Mouse (Mus musculus): Measurements from ENCODE around the gene Sgcd. TPM values are rescaled to one million over a fixed set of nuclear protein-coding genes. Genes with fewer than 3 reads are reported as not detected.

Sgcd gene
- 2.2 and 2.5 TPM in 2 replicates for polyA plus RNA-seq (2015; fragmentation: Nextera tagmentation; extraction: Ambion mirVana)

DNA sequence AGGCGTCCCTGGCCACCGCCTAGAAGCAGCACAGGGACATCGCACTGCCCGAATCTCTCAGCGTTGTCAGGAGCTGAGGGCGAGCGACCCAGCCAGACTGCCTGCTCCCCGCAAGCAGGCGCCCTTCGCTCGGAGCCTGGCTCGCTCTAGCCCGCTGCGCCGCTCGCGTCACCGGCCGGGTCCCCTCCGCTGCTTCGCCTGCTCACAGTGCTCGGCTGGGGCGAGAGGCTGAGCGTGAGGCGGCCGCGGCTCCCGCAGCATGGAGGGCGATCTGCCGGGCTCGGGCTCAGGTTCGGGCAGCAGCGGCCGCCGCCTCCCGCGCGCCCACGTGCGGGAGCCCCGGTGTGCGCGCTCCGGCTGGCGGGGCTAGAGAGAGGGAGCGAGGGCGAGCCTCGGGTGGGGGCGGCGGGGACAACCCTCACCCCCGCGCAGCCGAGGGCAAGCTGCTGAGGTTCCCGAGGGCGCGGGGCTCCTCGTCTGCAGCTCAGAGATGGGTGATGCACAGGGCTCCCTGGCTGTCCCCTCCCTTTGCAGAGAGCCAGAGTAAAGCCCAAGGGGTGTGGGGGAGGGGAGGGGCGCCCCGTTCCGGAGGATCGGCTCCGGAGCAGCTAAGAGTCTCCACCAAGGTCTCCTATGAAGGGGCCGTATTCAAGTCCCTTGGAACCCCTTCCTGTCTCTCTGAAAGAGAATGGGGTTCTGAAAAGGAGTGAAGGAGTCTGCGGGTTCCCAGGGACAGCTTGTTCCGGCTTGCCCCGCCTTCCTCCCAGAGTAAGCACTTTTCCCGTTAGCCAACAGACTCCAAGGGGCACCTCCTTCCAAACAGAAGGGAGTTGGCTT lies at the start of gene Sgcd:
Sgcd (minus strand) TSS at position 273 of the 837 bp plus-strand sequence.
- H3K4me3 ChIP-seq (ENCODE audit: low read length), result peak within 1 kb of the TSS; percentile 68
- ATAC-seq (ENCODE audit: low FRiP score, low TSS enrichment), result peak; percentile 95

DNA sequence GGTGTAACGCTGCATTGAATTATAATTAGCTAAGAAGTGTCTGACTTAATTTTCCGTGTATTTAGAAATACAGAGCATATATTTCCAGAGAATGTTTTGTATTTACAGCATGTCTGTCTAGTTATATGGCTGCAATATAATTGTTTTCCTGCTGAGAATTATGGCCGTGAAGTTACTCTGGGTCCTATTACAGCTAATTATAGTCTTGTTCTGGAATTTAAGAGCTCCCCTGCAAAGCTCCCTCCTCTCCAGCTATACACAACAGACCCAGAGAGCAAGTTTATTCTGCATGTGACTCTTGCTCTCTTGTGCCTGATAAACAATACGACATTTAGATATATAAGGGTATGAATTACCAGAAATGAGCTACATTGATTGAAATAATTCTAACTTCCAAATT lies 49.3 kb upstream of the Sgcd start:
- H3K4me2 ChIP-seq (replicated peaks; ENCODE audit: low read depth, low read length), result no peak overlapping the region
- H3K36me3 ChIP-seq (ENCODE audit: insufficient read depth, low read length), result no peaks in the 10 kb centered on the region
- 0 out of 2 replicates have a peak, but pooled peaks cover 3% of the 10 kb centered on the region for H3K4me1 ChIP-seq (ENCODE audit: insufficient read depth, low read length)
- no peak for ATAC-seq (ENCODE audit: low FRiP score, low TSS enrichment)
- H3K27ac ChIP-seq (ENCODE audit: low read length), result no peak overlapping the region
- no peaks in the 10 kb centered on the region for H3K27me3 ChIP-seq (ENCODE audit: insufficient read depth, low read length)
- WGBS, result 30% methylated on average over 4 of the region's 4 CpGs
- H3K9ac ChIP-seq (replicated peaks; ENCODE audit: low read length), result no peak overlapping the region
- no peaks in the 10 kb centered on the region for H3K9me3 ChIP-seq (ENCODE audit: low read length)
- H3K4me3 ChIP-seq (ENCODE audit: low read length), result no peak overlapping the region

More for the DNA sequence above, at the start of gene Sgcd:
- Histone ChIP-seq H3K36me3 (ENCODE audit: insufficient read depth, low read length) (no peaks in the 10 kb centered on the region), H3K27me3 (ENCODE audit: insufficient read depth, low read length) (peaks cover 42% of the 10 kb centered on the region), H3K9ac (replicated peaks; ENCODE audit: low read length) (peak within 1 kb of the TSS; percentile 69), H3K4me1 (ENCODE audit: insufficient read depth, low read length) (peaks cover 4% of the 10 kb centered on the region; the same call in 1 of the 2 replicates), H3K4me2 (replicated peaks; ENCODE audit: low read depth, low read length) (peak within 1 kb of the TSS; percentile 99), H3K27ac (ENCODE audit: low read length) (no peak within 1 kb of the TSS), H3K9me3 (ENCODE audit: low read length) (no peaks in the 10 kb centered on the region)
- under 1% methylated on average over 61 of the region's 67 CpGs for WGBS

DNA sequence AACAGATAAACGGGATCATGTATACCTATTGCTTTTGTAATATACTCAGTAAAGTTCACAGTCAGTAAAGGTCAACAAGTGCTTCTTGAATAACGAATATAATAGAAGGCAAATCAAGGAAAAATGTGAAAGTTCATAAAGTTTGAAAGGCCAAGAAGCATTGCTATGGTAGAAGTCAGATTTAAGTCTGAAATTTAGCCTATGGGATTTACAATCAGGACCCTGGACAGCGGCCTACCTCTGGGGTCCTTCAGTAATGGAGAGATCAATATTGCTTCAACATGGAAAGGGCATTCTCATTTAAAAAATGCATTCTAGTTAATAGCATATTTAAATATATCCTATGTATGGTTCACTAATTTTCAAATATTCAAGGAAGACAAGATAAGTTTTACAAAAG lies 24.1 kb upstream of the Sgcd start:
- Histone ChIP-seq H3K36me3 (ENCODE audit: insufficient read depth, low read length) (no peaks in the 10 kb centered on the region), H3K9ac (replicated peaks; ENCODE audit: low read length) (no peak overlapping the region), H3K4me3 (ENCODE audit: low read length) (no peak overlapping the region), H3K4me2 (replicated peaks; ENCODE audit: low read depth, low read length) (no peak overlapping the region), H3K4me1 (ENCODE audit: insufficient read depth, low read length) (no peaks in the 10 kb centered on the region), H3K9me3 (ENCODE audit: low read length) (no peaks in the 10 kb centered on the region), H3K27me3 (ENCODE audit: insufficient read depth, low read length) (no peaks in the 10 kb centered on the region), H3K27ac (ENCODE audit: low read length) (no peak overlapping the region)
- WGBS, result 51% methylated on average over 3 of the region's 3 CpGs
- no peak for ATAC-seq (ENCODE audit: low FRiP score, low TSS enrichment)

DNA sequence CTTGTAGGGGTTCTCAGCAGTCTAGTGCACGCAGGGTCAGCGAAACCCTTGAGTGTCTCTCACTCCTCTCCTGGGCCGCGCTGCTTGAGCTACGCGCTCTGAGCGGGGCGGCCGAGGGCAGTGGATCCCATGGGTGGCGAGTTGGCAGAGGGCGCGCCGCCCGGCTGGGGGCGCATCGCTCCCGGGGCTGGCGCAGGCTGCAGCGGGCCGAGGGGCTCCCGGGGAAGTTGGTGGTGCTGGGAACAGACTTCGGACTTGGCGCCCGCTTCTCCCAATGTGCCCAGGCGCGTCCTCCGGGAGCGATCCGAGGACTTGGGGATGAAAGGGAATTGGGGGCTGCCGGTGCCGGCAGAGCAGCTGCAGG lies 454 bp downstream of the Sgcd start:
- peak overlapping the region; percentile 68 for H3K4me3 ChIP-seq (ENCODE audit: low read length)
- H3K27ac ChIP-seq (ENCODE audit: low read length), result no peak overlapping the region
- H3K9me3 ChIP-seq (ENCODE audit: low read length), result no peaks in the 10 kb centered on the region
- ATAC-seq (ENCODE audit: low FRiP score, low TSS enrichment), result peak; percentile 88
- H3K27me3 ChIP-seq (ENCODE audit: insufficient read depth, low read length), result peaks cover 42% of the 10 kb centered on the region
- no peaks in the 10 kb centered on the region for H3K36me3 ChIP-seq (ENCODE audit: insufficient read depth, low read length)
- under 1% methylated on average over 31 of the region's 31 CpGs for WGBS
- H3K4me2 ChIP-seq (replicated peaks; ENCODE audit: low read depth, low read length), result peak overlapping the region; percentile 99
- H3K9ac ChIP-seq (replicated peaks; ENCODE audit: low read length), result peak overlapping the region; percentile 69
- peaks cover 4% of the 10 kb centered on the region; the same call in 1 of the 2 replicates for H3K4me1 ChIP-seq (ENCODE audit: insufficient read depth, low read length)

DNA sequence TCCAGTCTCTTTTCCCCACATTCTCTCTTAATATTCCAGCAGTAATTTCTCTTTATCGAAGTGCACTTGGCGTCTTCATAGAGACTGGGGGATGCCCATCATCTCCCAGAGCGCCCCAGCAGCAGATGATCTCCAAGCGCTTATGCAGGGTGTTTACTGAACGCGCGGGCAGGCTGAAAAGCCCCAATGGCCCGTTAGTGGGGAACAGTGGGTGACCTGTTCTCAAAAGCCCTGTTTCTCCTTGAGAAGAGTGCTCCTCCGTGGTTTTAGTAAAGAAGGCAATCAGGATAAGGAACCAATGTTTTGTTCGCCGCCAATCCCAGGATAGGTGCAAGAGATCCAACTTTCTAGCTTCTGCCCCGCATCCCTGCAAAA lies 889 bp downstream of the Sgcd start:
- Histone ChIP-seq H3K9ac (replicated peaks; ENCODE audit: low read length) (peak overlapping the region; percentile 69), H3K27ac (ENCODE audit: low read length) (no peak overlapping the region), H3K4me1 (ENCODE audit: insufficient read depth, low read length) (peaks cover 4% of the 10 kb centered on the region; the same call in 1 of the 2 replicates), H3K36me3 (ENCODE audit: insufficient read depth, low read length) (no peaks in the 10 kb centered on the region), H3K9me3 (ENCODE audit: low read length) (no peaks in the 10 kb centered on the region), H3K4me2 (replicated peaks; ENCODE audit: low read depth, low read length) (peak overlapping the region; percentile 99), H3K4me3 (ENCODE audit: low read length) (peak overlapping the region; percentile 68), H3K27me3 (ENCODE audit: insufficient read depth, low read length) (peaks cover 42% of the 10 kb centered on the region)
- 16% methylated on average over 12 of the region's 12 CpGs for WGBS
- no peak for ATAC-seq (ENCODE audit: low FRiP score, low TSS enrichment)

DNA sequence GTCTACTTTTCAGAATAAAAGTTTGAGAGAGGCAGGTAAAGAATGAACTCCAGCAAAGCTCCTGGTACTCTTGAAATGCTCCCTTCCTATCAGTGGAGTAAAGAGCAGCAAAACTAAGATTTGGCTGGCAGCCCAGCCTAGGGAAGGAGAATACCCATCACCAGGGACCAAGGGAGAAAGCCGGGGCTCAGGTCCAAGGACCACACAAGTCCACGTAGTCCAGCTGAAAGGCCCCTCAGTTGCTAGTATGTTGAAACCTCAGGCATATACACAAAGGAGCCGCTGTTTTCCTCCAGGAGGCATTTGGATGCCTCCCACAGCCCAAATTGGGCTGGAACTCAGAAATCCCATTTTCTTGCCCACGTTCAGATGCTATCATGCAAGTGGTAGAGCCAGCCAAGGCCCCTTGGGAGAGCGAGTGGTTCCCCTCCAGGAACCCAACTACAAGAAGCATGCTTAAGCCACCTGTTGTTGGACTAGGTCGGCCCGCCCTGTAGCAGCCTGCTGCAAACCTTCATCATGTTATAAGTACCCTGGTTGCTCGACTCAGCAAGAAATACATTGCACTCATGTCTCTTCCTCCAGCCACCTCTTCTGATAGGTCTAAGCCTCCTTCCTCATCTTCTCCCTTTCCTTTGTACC lies 1.4 kb downstream of the Sgcd start:
- H3K27me3 ChIP-seq (ENCODE audit: insufficient read depth, low read length), result peaks cover 42% of the 10 kb centered on the region
- peaks cover 4% of the 10 kb centered on the region; the same call in 1 of the 2 replicates for H3K4me1 ChIP-seq (ENCODE audit: insufficient read depth, low read length)
- no peak for ATAC-seq (ENCODE audit: low FRiP score, low TSS enrichment)
- peak overlapping the region; percentile 99 for H3K4me2 ChIP-seq (replicated peaks; ENCODE audit: low read depth, low read length)
- H3K36me3 ChIP-seq (ENCODE audit: insufficient read depth, low read length), result no peaks in the 10 kb centered on the region
- H3K9me3 ChIP-seq (ENCODE audit: low read length), result no peaks in the 10 kb centered on the region
- H3K27ac ChIP-seq (ENCODE audit: low read length), result no peak overlapping the region
- H3K4me3 ChIP-seq (ENCODE audit: low read length), result peak overlapping the region; percentile 68; the same call in 1 of the 2 replicates
- 61% methylated on average over 8 of the region's 8 CpGs for WGBS
- H3K9ac ChIP-seq (replicated peaks; ENCODE audit: low read length), result no peak overlapping the region

DNA sequence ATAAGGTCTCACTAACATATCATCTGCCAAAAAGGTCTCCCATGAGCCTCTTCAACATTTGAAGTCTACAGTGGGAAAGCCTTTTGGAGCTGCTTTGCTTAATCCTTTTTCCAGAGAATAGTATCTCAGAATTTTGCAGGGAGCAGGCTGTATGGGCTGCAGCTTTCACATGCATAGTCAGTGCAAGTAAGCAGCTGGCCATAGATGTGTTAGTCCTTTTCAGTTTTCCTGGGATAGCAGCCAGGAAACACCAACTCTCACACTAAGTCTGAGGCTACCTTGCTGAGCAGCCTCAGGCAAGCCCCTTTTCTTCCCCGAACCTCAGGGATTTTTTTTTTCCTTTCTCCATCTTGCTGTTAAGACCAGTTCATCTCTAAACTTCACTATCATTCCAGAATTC lies 6.6 kb downstream of the Sgcd start:
- H3K9ac ChIP-seq (replicated peaks; ENCODE audit: low read length), result no peak overlapping the region
- no peak for ATAC-seq (ENCODE audit: low FRiP score, low TSS enrichment)

DNA sequence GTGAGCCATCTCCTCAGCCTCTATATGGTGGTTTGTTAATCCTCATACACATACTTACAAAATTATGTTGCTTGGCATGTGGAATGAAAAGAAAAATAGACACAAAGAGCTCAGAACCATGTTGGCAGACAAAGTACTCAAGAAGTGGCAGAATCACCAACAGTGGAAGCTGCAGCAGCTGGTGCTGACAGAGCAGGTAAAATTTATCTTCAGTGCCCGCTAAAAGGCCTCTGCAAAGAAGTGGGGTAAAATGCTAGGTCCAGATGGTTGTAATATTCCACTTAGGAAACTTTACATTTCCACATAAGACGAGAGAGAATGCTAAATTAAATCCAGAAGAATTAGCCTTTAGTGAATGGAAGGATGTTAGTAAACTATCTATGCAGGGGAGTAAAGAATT lies 7.7 kb downstream of the Sgcd start:
- H3K4me2 ChIP-seq (replicated peaks; ENCODE audit: low read depth, low read length), result no peak overlapping the region
- H3K27ac ChIP-seq (ENCODE audit: low read length), result no peak overlapping the region
- no peaks in the 10 kb centered on the region for H3K4me1 ChIP-seq (ENCODE audit: insufficient read depth, low read length)
- H3K9ac ChIP-seq (replicated peaks; ENCODE audit: low read length), result no peak overlapping the region
- H3K4me3 ChIP-seq (ENCODE audit: low read length), result no peak overlapping the region
- ATAC-seq (ENCODE audit: low FRiP score, low TSS enrichment), result no peak
- no peaks in the 10 kb centered on the region for H3K27me3 ChIP-seq (ENCODE audit: insufficient read depth, low read length)
- no peaks in the 10 kb centered on the region for H3K9me3 ChIP-seq (ENCODE audit: low read length)
- WGBS, result 62% methylated on average over 2 of the region's 2 CpGs
- H3K36me3 ChIP-seq (ENCODE audit: insufficient read depth, low read length), result no peaks in the 10 kb centered on the region

More for the DNA sequence above, 6.6 kb downstream of the Sgcd start:
- WGBS, result 65% methylated on average over 1 of the region's 1 CpGs
- H3K4me3 ChIP-seq (ENCODE audit: low read length), result no peak overlapping the region
- H3K27ac ChIP-seq (ENCODE audit: low read length), result no peak overlapping the region
- no peaks in the 10 kb centered on the region for H3K36me3 ChIP-seq (ENCODE audit: insufficient read depth, low read length)
- H3K9me3 ChIP-seq (ENCODE audit: low read length), result no peaks in the 10 kb centered on the region
- H3K27me3 ChIP-seq (ENCODE audit: insufficient read depth, low read length), result peaks cover 9% of the 10 kb centered on the region
- H3K4me1 ChIP-seq (ENCODE audit: insufficient read depth, low read length), result no peaks in the 10 kb centered on the region
- H3K4me2 ChIP-seq (replicated peaks; ENCODE audit: low read depth, low read length), result no peak overlapping the region

DNA sequence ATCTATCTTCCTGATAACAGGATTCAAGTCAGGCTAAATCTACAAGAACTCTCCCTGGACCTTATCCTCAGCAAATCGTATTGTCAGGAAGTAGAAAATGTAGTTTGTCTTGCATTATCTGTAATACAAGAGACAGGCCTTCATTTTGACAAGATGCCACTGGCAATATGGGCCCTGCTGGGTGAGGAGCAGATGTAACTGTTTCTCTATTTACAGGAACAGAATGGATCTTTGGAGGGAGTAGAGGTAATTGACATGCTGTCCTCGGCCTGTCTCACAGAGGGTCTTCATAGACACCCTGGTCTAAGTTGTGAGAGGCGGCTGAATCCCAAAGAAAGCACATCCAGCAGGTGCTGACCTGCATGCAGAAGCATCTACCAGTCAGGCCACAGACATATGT lies 35.5 kb downstream of the Sgcd start:
- Histone ChIP-seq H3K9me3 (ENCODE audit: low read length) (no peaks in the 10 kb centered on the region), H3K9ac (replicated peaks; ENCODE audit: low read length) (no peak overlapping the region), H3K4me3 (ENCODE audit: low read length) (no peak overlapping the region), H3K4me1 (ENCODE audit: insufficient read depth, low read length) (no peaks in the 10 kb centered on the region), H3K36me3 (ENCODE audit: insufficient read depth, low read length) (no peaks in the 10 kb centered on the region), H3K27ac (ENCODE audit: low read length) (no peak overlapping the region), H3K27me3 (ENCODE audit: insufficient read depth, low read length) (no peaks in the 10 kb centered on the region), H3K4me2 (replicated peaks; ENCODE audit: low read depth, low read length) (no peak overlapping the region)
- WGBS, result 73% methylated on average over 3 of the region's 3 CpGs
- no peak for ATAC-seq (ENCODE audit: low FRiP score, low TSS enrichment)

DNA sequence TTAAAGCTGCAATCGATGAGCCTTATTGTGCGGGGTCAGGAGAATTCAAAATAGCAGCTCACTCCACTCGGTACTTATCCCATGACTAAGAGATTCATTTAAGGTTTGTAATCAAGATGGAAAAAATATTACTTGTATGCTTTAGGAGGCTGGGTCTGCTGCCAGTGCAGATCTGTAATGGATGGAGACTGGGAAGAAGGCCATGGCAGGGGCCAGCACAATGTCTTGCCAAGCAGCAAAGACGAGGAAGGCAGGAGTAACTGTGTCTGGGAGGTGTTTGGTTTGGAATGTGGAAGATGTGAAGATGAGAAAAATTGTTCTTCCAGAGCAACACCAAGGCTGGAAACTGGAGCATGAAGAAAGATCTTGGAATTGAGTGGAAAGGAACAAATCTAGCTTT lies 36.4 kb downstream of the Sgcd start:
- Histone ChIP-seq H3K27me3 (ENCODE audit: insufficient read depth, low read length) (no peaks in the 10 kb centered on the region), H3K9me3 (ENCODE audit: low read length) (no peaks in the 10 kb centered on the region), H3K36me3 (ENCODE audit: insufficient read depth, low read length) (no peaks in the 10 kb centered on the region), H3K4me1 (ENCODE audit: insufficient read depth, low read length) (no peaks in the 10 kb centered on the region), H3K4me3 (ENCODE audit: low read length) (no peak overlapping the region), H3K9ac (replicated peaks; ENCODE audit: low read length) (no peak overlapping the region), H3K27ac (ENCODE audit: low read length) (no peak overlapping the region), H3K4me2 (replicated peaks; ENCODE audit: low read depth, low read length) (no peak overlapping the region)
- ATAC-seq (ENCODE audit: low FRiP score, low TSS enrichment), result no peak
- 77% methylated on average over 4 of the region's 4 CpGs for WGBS
